Mouse (Mus musculus) MEL (cell line): ENCODE measurements at regions not wholly inside any gene's neighbourhood (a gene's known extent, or its start where the extent isn't known, plus 50 kb on each side); places are given as distances from the start of the nearest gene placed in this dataset.

Experiments
- DNase-seq: peaks from one replicate; pipeline ENCODE4 v3.0.0; 2011; ENCODE audit warnings: low read depth, low spot score
- H3K27ac ChIP-seq: 2 replicates; pipeline ENCODE4 v1.5.1; 2012; ENCODE audit warnings: low read depth, mild to moderate bottlenecking, control low read depth, low read length, moderate library complexity; ENCODE audit not compliant: control insufficient read depth
- H3K27me3 ChIP-seq, 2 experiments: fragments of 150-350 bp in 1 of 2; sonication (generic) in 1 of 2; 2 replicates each; pipeline ENCODE4 v1.6.1; 2012; ENCODE audit warnings: low read length in 2 of 2, mild to moderate bottlenecking in 2 of 2, improper control_type of control experiment in 1 of 2, moderate library complexity in 1 of 2; ENCODE audit not compliant: insufficient read depth in 2 of 2, control insufficient read depth in 1 of 2
- H3K36me3 ChIP-seq, 2 experiments: 2 replicates each; pipeline ENCODE4 v1.6.1; 2012 to 2014; ENCODE audit warnings: low read length in 2 of 2, improper control_type of control experiment in 1 of 2, inconsistent platforms in 1 of 2, mild to moderate bottlenecking in 1 of 2; ENCODE audit not compliant: insufficient read depth in 2 of 2, control insufficient read depth in 1 of 2
- H3K4me1 ChIP-seq, 2 experiments: fragments of 150-350 bp in 1 of 2; sonication (generic) in 1 of 2; 2 replicates each; pipeline ENCODE4 v1.6.1; 2012; ENCODE audit warnings: low read length in 2 of 2, improper control_type of control experiment in 1 of 2, mild to moderate bottlenecking in 1 of 2; ENCODE audit not compliant: insufficient read depth in 2 of 2, control insufficient read depth in 1 of 2
- H3K4me3 ChIP-seq, 2 experiments: fragments of 150-350 bp in 1 of 2; sonication (generic) in 1 of 2; 2 replicates each; pipeline ENCODE4 v1.5.1; 2012; ENCODE audit warnings: low read depth in 2 of 2, low read length in 2 of 2, mild to moderate bottlenecking in 2 of 2, moderate library complexity in 2 of 2, control low read depth in 1 of 2, improper control_type of control experiment in 1 of 2; ENCODE audit not compliant: control insufficient read depth in 1 of 2, insufficient read depth in 1 of 2
- H3K79me2 ChIP-seq: 2 replicates; pipeline ENCODE4 v1.6.1; 2012; ENCODE audit warnings: mild to moderate bottlenecking, low read length, moderate library complexity; ENCODE audit not compliant: control insufficient read depth, poor library complexity, insufficient read depth
- H3K9ac ChIP-seq: 2 replicates; pipeline ENCODE4 v1.6.1; 2012; ENCODE audit warnings: low read depth, mild to moderate bottlenecking, control low read depth, low read length, moderate library complexity; ENCODE audit not compliant: control insufficient read depth, poor library complexity, severe bottlenecking
- H3K9me3 ChIP-seq: fragments of 150-350 bp; sonication (generic); replicated peaks from 2 replicates; pipeline ENCODE4 v1.6.1; 2012; ENCODE audit warnings: mild to moderate bottlenecking, low read length, improper control_type of control experiment, moderate library complexity; ENCODE audit not compliant: insufficient read depth
- BHLHE40 ChIP-seq: IDR thresholded peaks from 2 replicates; pipeline ENCODE4 v1.6.1; 2012; ENCODE audit warnings: low read depth, mild to moderate bottlenecking, inconsistent platforms, low read length, improper control_type of control experiment, borderline replicate concordance
- CHD2 ChIP-seq: IDR thresholded peaks from 2 replicates; pipeline ENCODE4 v1.6.1; 2011; ENCODE audit warnings: low read length, improper control_type of control experiment
- CTCF ChIP-seq, 3 experiments: IDR thresholded peaks in 2 of 3; conservative IDR thresholded peaks in 1 of 3; 2 replicates each; pipeline ENCODE4 v1.5.1; 2011 to 2012; ENCODE audit warnings: low read length in 3 of 3, low read depth in 2 of 3, mild to moderate bottlenecking in 2 of 3, improper control_type of control experiment in 1 of 3, inconsistent platforms in 1 of 3, mixed read lengths in 1 of 3, moderate library complexity in 1 of 3; ENCODE audit not compliant: control insufficient read depth in 1 of 3, insufficient read depth in 1 of 3, poor library complexity in 1 of 3, severe bottlenecking in 1 of 3
- ETS1 ChIP-seq: IDR thresholded peaks from 2 replicates; pipeline ENCODE4 v1.6.1; 2012; ENCODE audit warnings: low read depth, mild to moderate bottlenecking, inconsistent platforms, low read length, improper control_type of control experiment, moderate library complexity
- GABPA ChIP-seq: IDR thresholded peaks from 2 replicates; pipeline ENCODE4 v1.6.1; 2012; ENCODE audit warnings: low read depth, mild to moderate bottlenecking, inconsistent platforms, low read length, improper control_type of control experiment, moderate library complexity
- GATA1 ChIP-seq: IDR thresholded peaks from 2 replicates; pipeline ENCODE4 v1.6.1; 2011; ENCODE audit warnings: low read depth, low read length, improper control_type of control experiment
- JUND ChIP-seq: IDR thresholded peaks from 2 replicates; pipeline ENCODE4 v1.6.1; 2011; ENCODE audit warnings: low read depth, mild to moderate bottlenecking, improper control_type of control experiment, low read length
- KAT2A ChIP-seq: conservative IDR thresholded peaks from 2 replicates; pipeline ENCODE4 v1.6.1; 2012; ENCODE audit warnings: low read depth, low read length, improper control_type of control experiment, inconsistent platforms
- MEF2A ChIP-seq: IDR thresholded peaks from 2 replicates; pipeline ENCODE4 v1.6.1; 2014; ENCODE audit warnings: low read depth, mild to moderate bottlenecking, inconsistent platforms, low read length, improper control_type of control experiment; ENCODE audit not compliant: poor library complexity, insufficient replicate concordance, severe bottlenecking; ENCODE audit errors: extremely low read depth
- MXI1 ChIP-seq: IDR thresholded peaks from 2 replicates; pipeline ENCODE4 v1.6.1; 2011; ENCODE audit warnings: mild to moderate bottlenecking, low read depth, low read length, improper control_type of control experiment
- MYB ChIP-seq: IDR thresholded peaks from 2 replicates; pipeline ENCODE4 v1.6.1; 2011; ENCODE audit warnings: mild to moderate bottlenecking, low read depth, low read length, improper control_type of control experiment
- NRF1 ChIP-seq: IDR thresholded peaks from 2 replicates; pipeline ENCODE4 v1.6.1; 2014; ENCODE audit warnings: low read depth, mild to moderate bottlenecking, inconsistent platforms, low read length, improper control_type of control experiment, moderate library complexity; ENCODE audit not compliant: poor library complexity, insufficient read depth, severe bottlenecking
- POLR2A ChIP-seq, 2 experiments: IDR thresholded peaks; 2 replicates each; pipeline ENCODE4 v1.6.1; 2011 to 2012; ENCODE audit warnings: low read length in 2 of 2, mild to moderate bottlenecking in 2 of 2, control low read depth in 1 of 2, improper control_type of control experiment in 1 of 2, low read depth in 1 of 2, moderate library complexity in 1 of 2; ENCODE audit not compliant: control insufficient read depth in 1 of 2, insufficient read depth in 1 of 2, poor library complexity in 1 of 2
- POLR2AphosphoS2 ChIP-seq: IDR thresholded peaks from 2 replicates; pipeline ENCODE4 v1.6.1; 2011; ENCODE audit warnings: low read length, improper control_type of control experiment
- POLR2AphosphoS5 ChIP-seq: IDR thresholded peaks from 2 replicates; pipeline ENCODE4 v1.6.1; 2012; ENCODE audit warnings: low read depth, borderline replicate concordance, mild to moderate bottlenecking, inconsistent platforms, low read length, moderate library complexity, mixed read lengths
- SMC3 ChIP-seq: IDR thresholded peaks from 2 replicates; pipeline ENCODE4 v1.6.1; 2011; ENCODE audit warnings: low read depth, low read length, improper control_type of control experiment
- TAL1 ChIP-seq: IDR thresholded peaks from 2 replicates; pipeline ENCODE4 v1.6.1; 2012; ENCODE audit warnings: mild to moderate bottlenecking, inconsistent platforms, low read length, moderate library complexity, mixed read lengths
- TBP ChIP-seq: IDR thresholded peaks from 2 replicates; pipeline ENCODE4 v1.8.0; 2011; ENCODE audit warnings: low read depth, low read length, improper control_type of control experiment
- TCF12 ChIP-seq: IDR thresholded peaks from 2 replicates; pipeline ENCODE4 v1.6.1; 2014; ENCODE audit warnings: low read depth, mild to moderate bottlenecking, inconsistent platforms, low read length, improper control_type of control experiment, moderate library complexity
- UBTF ChIP-seq: IDR thresholded peaks from 2 replicates; pipeline ENCODE4 v1.6.1; 2012; ENCODE audit warnings: low read depth, mild to moderate bottlenecking, inconsistent platforms, low read length, improper control_type of control experiment, moderate library complexity, borderline replicate concordance; ENCODE audit not compliant: insufficient read depth
- USF1 ChIP-seq: IDR thresholded peaks from 2 replicates; pipeline ENCODE4 v1.6.1; 2014; ENCODE audit warnings: low read depth, mild to moderate bottlenecking, inconsistent platforms, low read length, improper control_type of control experiment, moderate library complexity
- ZKSCAN1 ChIP-seq: IDR thresholded peaks from 2 replicates; pipeline ENCODE4 v1.6.1; 2012; ENCODE audit warnings: low read depth, mild to moderate bottlenecking, inconsistent platforms, low read length, improper control_type of control experiment, moderate library complexity

- no peak for DNase-seq
- H3K27me3 ChIP-seq = no peaks in the 10 kb centered on the region
Measured at GRCm38 (mm10) chr17:79414006-79414405, 59.1 kb upstream of the Cdc42ep3 start.

GRCm38 (mm10) chr17:79417953-79418352, 63.1 kb upstream of the Cdc42ep3 start:
- no peaks in the 10 kb centered on the region for H3K9me3 ChIP-seq
- DNase-seq = no peak

More at GRCm38 (mm10) chr17:79414006-79414405, 59.1 kb upstream of the Cdc42ep3 start:
- Histone ChIP-seq H3K36me3 (no peaks in the 10 kb centered on the region), H3K4me1 (no peaks in the 10 kb centered on the region), H3K79me2 (no peaks in the 10 kb centered on the region), H3K9ac (no peak overlapping the region), H3K9me3 (no peaks in the 10 kb centered on the region), H3K4me3 (no peak overlapping the region), H3K27ac (no peak overlapping the region)
- no peak for TF ChIP-seq BHLHE40
- no peak for TF ChIP-seq CHD2
- no peak for TF ChIP-seq MEF2A
- TF ChIP-seq ZKSCAN1 = no peak
- TF ChIP-seq POLR2AphosphoS2 = no peak
- no peak for TF ChIP-seq KAT2A
- no peak for TF ChIP-seq TBP
- no peak for TF ChIP-seq MXI1
- TF ChIP-seq UBTF = no peak
- no peak for TF ChIP-seq CTCF (IDR thresholded peaks at IDR 0.05 in 2 of 3, conservative IDR thresholded peaks at IDR 0.05 in 1 of 3; ENCODE audit: control insufficient read depth in 1 of 3, insufficient read depth in 1 of 3, low read depth in 2 of 3, low read length in 3 of 3, poor library complexity in 1 of 3, severe bottlenecking in 1 of 3)
- TF ChIP-seq TCF12 = no peak
- no peak for TF ChIP-seq TAL1
- no peak for TF ChIP-seq MYB
- TF ChIP-seq GATA1 = no peak
- TF ChIP-seq POLR2A (IDR thresholded peaks at IDR 0.05; ENCODE audit: control insufficient read depth in 1 of 2, insufficient read depth in 1 of 2, low read depth in 1 of 2, low read length in 2 of 2, poor library complexity in 1 of 2) = no peak
- TF ChIP-seq SMC3 = no peak

More at GRCm38 (mm10) chr17:79417953-79418352, 63.1 kb upstream of the Cdc42ep3 start:
- H3K4me3 ChIP-seq = no peak overlapping the region
- H3K27me3 ChIP-seq = no peaks in the 10 kb centered on the region
- no peaks in the 10 kb centered on the region for H3K79me2 ChIP-seq
- H3K4me1 ChIP-seq = no peaks in the 10 kb centered on the region
- no peaks in the 10 kb centered on the region for H3K36me3 ChIP-seq
- TF ChIP-seq ZKSCAN1 = no peak
- no peak for TF ChIP-seq NRF1
- TF ChIP-seq CHD2 = no peak
- TF ChIP-seq MXI1 = no peak
- TF ChIP-seq JUND = no peak
- no peak for TF ChIP-seq POLR2AphosphoS2
- no peak for TF ChIP-seq MEF2A
- TF ChIP-seq GABPA = no peak
- no peak for TF ChIP-seq ETS1
- TF ChIP-seq USF1 = no peak
- TF ChIP-seq TBP = no peak
- no peak for TF ChIP-seq POLR2AphosphoS5
- no peak overlapping the region for H3K27ac ChIP-seq
- no peak overlapping the region for H3K9ac ChIP-seq
